Mouse (Mus musculus) spleen, adult 2 months (tissue): ENCODE data around the gene Erg. TPM values are rescaled to one million over a fixed set of nuclear protein-coding genes. Genes with fewer than 3 reads are reported as not detected.

Source experiments
- DNase-seq, 2 experiments: peaks; one replicate each; pipeline versions ENCODE4 v3.0.0 to v3.0.0-alpha.2; 2012 to 2021; ENCODE audit warnings: low spot score in 2 of 2, low read depth in 1 of 2
- H3K27ac ChIP-seq: fragments of 200-500 bp; 2 replicates; pipeline ENCODE4 v1.5.1; 2012; ENCODE audit warnings: low read length, inconsistent platforms; ENCODE audit not compliant: insufficient read depth
- H3K27me3 ChIP-seq: fragments of 200-500 bp; 2 replicates; pipeline ENCODE4 v1.6.1; 2012; ENCODE audit warnings: mild to moderate bottlenecking, moderate library complexity, low read length, inconsistent platforms; ENCODE audit not compliant: control insufficient read depth, insufficient read depth
- H3K36me3 ChIP-seq: fragments of 200-500 bp; 2 replicates; pipeline ENCODE4 v1.6.1; 2012; ENCODE audit warnings: mild to moderate bottlenecking, low read length, inconsistent platforms; ENCODE audit not compliant: control insufficient read depth, insufficient read depth
- H3K4me1 ChIP-seq: fragments of 200-500 bp; 2 replicates; pipeline ENCODE4 v1.6.1; 2011; ENCODE audit warnings: inconsistent platforms; ENCODE audit not compliant: control insufficient read depth, insufficient read depth, insufficient read length
- H3K4me3 ChIP-seq: fragments of 200-500 bp; 2 replicates; pipeline ENCODE4 v1.5.1; 2011; ENCODE audit warnings: mild to moderate bottlenecking, inconsistent platforms; ENCODE audit not compliant: insufficient read depth, insufficient read length; ENCODE audit errors: extremely low read depth
- CTCF ChIP-seq: fragments of 200-500 bp; IDR thresholded peaks from 2 replicates; pipeline ENCODE4 v1.5.1; 2011; ENCODE audit warnings: mild to moderate bottlenecking, inconsistent platforms; ENCODE audit not compliant: insufficient read depth, insufficient read length, insufficient replicate concordance; ENCODE audit errors: extremely low read depth
- POLR2A ChIP-seq: fragments of 200-500 bp; IDR thresholded peaks from 2 replicates; pipeline ENCODE4 v1.6.1; 2011; ENCODE audit warnings: low read depth, low read length, inconsistent platforms
- WGBS: fragments of 180-500 bp; shearing (Covaris S2); methylation state at CpG from one replicate; pipeline ENCODE4 v1.1.7; 2018; 5-methylcytosine and 5-hydroxymethylcytosine counted together
- polyA plus RNA-seq: library from polyadenylated mRNA; depleted of rRNA; stranded (reverse); fragments of >200 nt; gene quantifications from 2 replicates; pipeline ENCODE4 v1.2.3, GENCODE M21; 2012

Erg gene
- polyA plus RNA-seq, 1 experiment, result 7.1 TPM

- WGBS, result 86% methylated on average over 16 of the region's 16 CpGs
- no peaks in the 10 kb centered on the region for H3K4me1 ChIP-seq
These were observed 33.9 kb downstream of the Erg start for GRCm38 (mm10) chr16:95552495-95552894.

GRCm38 (mm10) chr16:95550496-95550895 lies 35.9 kb downstream of the Erg start:
- TF ChIP-seq CTCF (no peak), POLR2A (no peak)
- WGBS, result 93% methylated on average over 5 of the region's 5 CpGs
- H3K36me3 ChIP-seq, result no peaks in the 10 kb centered on the region

More at GRCm38 (mm10) chr16:95552495-95552894, 33.9 kb downstream of the Erg start:
- H3K27me3 ChIP-seq, result no peaks in the 10 kb centered on the region
- DNase-seq, result no peak
- H3K4me3 ChIP-seq, result no peak overlapping the region
- no peaks in the 10 kb centered on the region for H3K36me3 ChIP-seq
- TF ChIP-seq POLR2A, result no peak
- TF ChIP-seq CTCF, result no peak
- no peak overlapping the region for H3K27ac ChIP-seq

GRCm38 (mm10) chr16:95544753-95545152 lies 41.6 kb downstream of the Erg start:
- no peaks in the 10 kb centered on the region for H3K4me1 ChIP-seq
- no peak for DNase-seq
- H3K4me3 ChIP-seq, result no peak overlapping the region
- no peaks in the 10 kb centered on the region for H3K27me3 ChIP-seq
- no peaks in the 10 kb centered on the region for H3K36me3 ChIP-seq
- TF ChIP-seq POLR2A, result no peak
- no peak for TF ChIP-seq CTCF
- no peak overlapping the region for H3K27ac ChIP-seq
- 88% methylated on average over 5 of the region's 5 CpGs for WGBS

More at GRCm38 (mm10) chr16:95550496-95550895, 35.9 kb downstream of the Erg start:
- Histone ChIP-seq H3K4me1 (no peaks in the 10 kb centered on the region), H3K4me3 (no peak overlapping the region), H3K27me3 (no peaks in the 10 kb centered on the region), H3K27ac (no peak overlapping the region)
- DNase-seq, result no peak

- Histone ChIP-seq H3K27ac (no peak overlapping the region), H3K4me3 (no peak overlapping the region), H3K36me3 (no peaks in the 10 kb centered on the region), H3K4me1 (no peaks in the 10 kb centered on the region), H3K27me3 (no peaks in the 10 kb centered on the region)
- TF ChIP-seq POLR2A (no peak), CTCF (no peak)
- 94% methylated on average over 12 of the region's 12 CpGs for WGBS
- no peak for DNase-seq
These were observed 42.9 kb downstream of the Erg start for GRCm38 (mm10) chr16:95543471-95543870.

GRCm38 (mm10) chr16:95535151-95535550 lies 51.2 kb downstream of the Erg start:
- no peaks in the 10 kb centered on the region for H3K36me3 ChIP-seq
- TF ChIP-seq CTCF (no peak), POLR2A (no peak)
- H3K4me1 ChIP-seq, result no peaks in the 10 kb centered on the region
- no peak overlapping the region for H3K27ac ChIP-seq
- no peaks in the 10 kb centered on the region for H3K27me3 ChIP-seq
- H3K4me3 ChIP-seq, result no peak overlapping the region
- no peak for DNase-seq
- WGBS, result 78% methylated on average over 3 of the region's 3 CpGs

GRCm38 (mm10) chr16:95532387-95533077 lies 53.9 kb downstream of the Erg start:
- Histone ChIP-seq H3K4me1 (no peaks in the 10 kb centered on the region), H3K27me3 (no peaks in the 10 kb centered on the region), H3K4me3 (no peak overlapping the region), H3K27ac (no peak overlapping the region), H3K36me3 (no peaks in the 10 kb centered on the region)
- 89% methylated on average over 13 of the region's 13 CpGs for WGBS
- DNase-seq, result no peak
- TF ChIP-seq CTCF, result no peak
- TF ChIP-seq POLR2A, result no peak

- H3K4me1 ChIP-seq, result no peaks in the 10 kb centered on the region
- H3K4me3 ChIP-seq, result no peak overlapping the region
- no peak for DNase-seq
- WGBS, result 90% methylated on average over 2 of the region's 2 CpGs
- no peak overlapping the region for H3K27ac ChIP-seq
- no peak for TF ChIP-seq POLR2A
- TF ChIP-seq CTCF, result no peak
- H3K27me3 ChIP-seq, result no peaks in the 10 kb centered on the region
- H3K36me3 ChIP-seq, result no peaks in the 10 kb centered on the region
These were observed 58.8 kb downstream of the Erg start for GRCm38 (mm10) chr16:95527561-95527960.
